Mouse (Mus musculus) bone marrow macrophage, adult 2 months (primary cell): Measurements from ENCODE around the gene Gc.

Experiments
- CTCF ChIP-seq: IDR thresholded peaks from 2 replicates; pipeline ENCODE4 v1.5.1; 2012; ENCODE audit warnings: low read depth, mild to moderate bottlenecking, low read length, moderate library complexity
- POLR2A ChIP-seq: IDR thresholded peaks from 2 replicates; pipeline ENCODE4 v1.6.1; 2012; ENCODE audit warnings: mild to moderate bottlenecking, low read depth, low read length, borderline replicate concordance

GRCm38 (mm10) chr5:89470483-89470882, 12.8 kb upstream of the Gc start:
- TF ChIP-seq POLR2A, result no peak
- no peak for TF ChIP-seq CTCF
